ENCODE assay signal across 2 mouse cellular contexts in the genomic region with DNA sequence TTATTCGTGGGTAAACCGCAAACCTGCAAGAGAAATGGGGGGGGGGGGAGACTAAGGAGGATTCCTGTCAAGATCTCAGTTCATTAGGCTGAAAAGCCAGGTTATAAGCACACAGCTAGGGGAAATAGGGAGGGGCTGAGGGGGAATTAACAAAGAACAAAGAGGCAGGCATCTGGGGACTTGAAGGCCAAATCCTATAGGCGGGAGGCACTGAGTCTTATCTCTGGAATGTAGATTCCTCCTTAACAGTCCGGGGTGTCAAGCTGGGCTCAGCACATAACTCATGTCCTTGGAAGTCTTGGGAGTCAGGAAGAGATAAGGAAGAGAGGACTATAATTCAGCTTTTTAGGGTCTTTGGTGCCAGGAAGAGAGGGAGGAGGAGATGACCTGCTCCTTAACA. TPM values are rescaled to one million over a fixed set of nuclear protein-coding genes. Genes with fewer than 3 reads are reported as not detected.
"Had no signal": no experiment of that assay in that cellular context is flagged by ENCODE, and none has a peak within 500 bp of the region (broad histone marks: within the 10 kb centered on the region; RNA-seq: fewer than 3 reads in every experiment).

No protein-coding gene starts in this region.

RNA-seq across cellular contexts. Expression of a gene that starts 56.4 kb away (rescaled TPM):
- polyA plus RNA-seq: liver, embryonic 13.5 days; macrophage had no signal
